ENCODE assay signal across 16 mouse cellular contexts in the genomic region with DNA sequence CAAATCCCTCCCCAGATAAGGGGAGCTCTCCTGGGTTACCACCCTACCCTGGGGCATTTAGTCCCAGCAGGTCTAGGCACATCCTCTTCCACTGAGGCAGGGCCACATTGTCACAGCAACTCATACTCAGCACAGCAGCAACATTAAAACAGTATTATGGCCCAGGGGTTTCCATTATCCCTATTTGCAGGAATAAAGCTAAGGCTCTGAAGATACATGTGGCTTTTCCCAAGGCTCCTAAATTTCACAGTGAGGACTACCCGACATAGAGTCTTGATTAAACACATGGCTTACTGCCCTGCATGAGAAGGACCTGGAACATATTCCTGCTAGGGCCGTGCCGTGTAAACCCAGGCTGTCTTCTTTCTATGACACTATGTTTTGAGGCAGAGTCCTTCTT.
"Had no signal": no experiment of that assay in that cellular context is flagged by ENCODE, and none has a peak within 500 bp of the region (broad histone marks: within the 10 kb centered on the region; RNA-seq: fewer than 3 reads in every experiment).

No protein-coding gene starts in this region.

- DNase-seq: retina, postnatal 1 day; right cerebral cortex, adult 18-20 months; right cerebral cortex, postnatal 14 days; right cerebral cortex, postnatal 25 days; right cerebral cortex, postnatal 4 days; spleen, adult 18-20 months; thymus, adult 18-20 months; thymus, adult 2 months; thymus, postnatal 14 days; thymus, postnatal 25 days; thymus, postnatal 36 days; thymus, postnatal 4 days had no signal

- H3K9ac ChIP-seq: neural tube, embryonic 13.5 days; neural tube, embryonic 15.5 days; stomach, embryonic 15.5 days had no signal

- H3K27ac ChIP-seq: neural tube, embryonic 13.5 days; neural tube, embryonic 15.5 days; stomach, embryonic 15.5 days; stomach, postnatal 0 days had no signal

- H3K4me1 ChIP-seq: neural tube, embryonic 13.5 days; neural tube, embryonic 15.5 days; stomach, embryonic 15.5 days had no signal

- H3K4me3 ChIP-seq: neural tube, embryonic 13.5 days; neural tube, embryonic 15.5 days; stomach, embryonic 15.5 days had no signal

- H3K9me3 ChIP-seq: neural tube, embryonic 13.5 days; neural tube, embryonic 15.5 days; stomach, embryonic 15.5 days had no signal

- H3K36me3 ChIP-seq: stomach, embryonic 15.5 days had no signal

- H3K27me3 ChIP-seq: neural tube, embryonic 13.5 days; neural tube, embryonic 15.5 days; stomach, embryonic 15.5 days had no signal
